Mouse (Mus musculus) retina, postnatal 1 day (tissue): Measurements from ENCODE around the gene Mmp2.
A peak's percentile ranks its signal among the peaks of the same experiment; 100 is the strongest.
"Not testable (repeated sequence)": the region's sequence is repeated elsewhere in the genome, so short reads cannot be mapped to it uniquely, and the experiment has no call there.

Experiments used
- DNase-seq: peaks from one replicate; pipeline ENCODE4 v3.0.0-alpha.2; 2012

Gene Mmp2

DNA sequence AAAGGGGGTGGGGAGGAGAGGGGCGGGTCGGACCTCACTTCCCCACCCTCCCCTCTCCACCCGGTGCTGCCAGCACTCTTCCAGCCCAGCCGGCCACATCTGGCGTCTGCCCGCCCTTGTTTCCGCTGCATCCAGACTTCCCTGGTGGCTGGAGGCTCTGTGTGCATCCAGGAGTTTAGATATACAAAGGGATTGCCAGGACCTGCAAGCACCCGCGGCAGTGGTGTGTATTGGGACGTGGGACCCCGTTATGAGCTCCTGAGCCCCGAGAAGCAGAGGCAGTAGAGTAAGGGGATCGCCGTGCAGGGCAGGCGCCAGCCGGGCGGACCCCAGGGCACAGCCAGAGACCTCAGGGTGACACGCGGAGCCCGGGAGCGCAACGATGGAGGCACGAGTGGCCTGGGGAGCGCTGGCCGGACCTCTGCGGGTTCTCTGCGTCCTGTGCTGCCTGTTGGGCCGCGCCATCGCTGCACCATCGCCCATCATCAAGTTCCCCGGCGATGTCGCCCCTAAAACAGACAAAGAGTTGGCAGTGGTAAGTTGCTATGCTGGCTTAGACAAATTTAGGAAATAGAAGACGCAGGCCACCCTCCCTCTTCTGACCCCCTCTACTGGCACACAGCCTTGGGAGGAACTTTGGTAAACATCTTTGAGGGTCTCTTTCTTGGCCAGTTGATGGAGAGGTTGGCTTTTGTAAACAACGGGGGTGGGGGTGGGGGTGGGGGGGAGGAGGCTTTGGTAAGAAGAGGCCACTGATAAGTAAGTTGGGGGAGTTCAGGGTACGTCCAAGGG, at the start of gene Mmp2:
Gene Mmp2 (plus strand): TSS at position 49 of the 792 bp plus-strand sequence.
- peak; percentile 43 for DNase-seq

DNA sequence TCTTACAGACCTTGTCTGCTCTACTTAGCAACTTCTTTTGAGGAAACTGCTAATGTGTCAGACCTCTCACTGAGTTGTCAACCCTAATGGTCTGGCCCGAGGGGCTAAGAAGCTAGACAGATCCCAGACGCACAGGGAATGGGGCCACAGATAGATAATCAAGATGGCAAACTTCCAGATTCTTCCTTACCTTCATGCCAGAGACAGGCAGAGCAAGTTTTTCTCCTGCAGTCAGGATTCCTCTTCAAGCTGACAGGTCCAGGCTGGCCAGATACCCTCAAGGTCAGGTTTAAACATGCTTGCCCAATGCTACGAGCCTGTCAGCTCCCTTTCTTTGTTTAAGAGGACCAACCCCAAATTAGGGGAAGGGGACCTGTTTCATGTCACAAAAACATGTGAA, 46.1 kb upstream of the Mmp2 start:
- DNase-seq = no peak

DNA sequence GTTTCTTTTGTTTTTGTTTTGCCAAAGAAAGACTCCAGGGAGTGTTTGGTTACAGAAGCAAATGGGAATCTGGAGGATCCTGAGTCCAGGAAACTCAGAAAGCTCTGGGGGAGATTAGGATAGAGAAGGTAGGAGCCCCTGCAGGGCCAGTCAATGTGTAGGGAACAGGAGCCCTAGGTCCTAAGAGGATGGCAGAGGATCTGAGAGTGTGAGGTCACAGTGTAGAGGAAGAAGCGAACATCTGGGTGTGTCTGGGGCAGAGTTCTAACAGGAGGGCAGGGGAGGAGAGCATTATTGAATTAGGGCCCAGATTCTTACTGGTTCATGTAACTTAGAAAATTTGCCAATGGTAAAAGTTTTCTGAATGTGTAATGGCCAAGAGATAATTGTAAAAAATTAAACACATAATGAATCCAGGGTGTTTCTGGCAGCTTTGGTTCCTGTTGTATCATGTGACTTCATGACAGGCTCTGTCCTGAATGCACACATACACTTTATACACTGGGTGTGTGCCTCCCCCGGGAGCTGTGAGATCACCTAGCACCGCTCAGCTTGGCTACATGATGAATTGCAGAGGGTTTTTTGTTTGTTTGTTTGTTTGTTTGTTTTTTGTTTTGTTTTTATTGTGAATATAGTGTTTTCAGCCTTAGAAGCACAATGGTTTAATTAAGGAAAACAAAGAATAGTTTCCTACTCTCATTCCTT, 43.0 kb upstream of the Mmp2 start:
- no peak for DNase-seq

DNA sequence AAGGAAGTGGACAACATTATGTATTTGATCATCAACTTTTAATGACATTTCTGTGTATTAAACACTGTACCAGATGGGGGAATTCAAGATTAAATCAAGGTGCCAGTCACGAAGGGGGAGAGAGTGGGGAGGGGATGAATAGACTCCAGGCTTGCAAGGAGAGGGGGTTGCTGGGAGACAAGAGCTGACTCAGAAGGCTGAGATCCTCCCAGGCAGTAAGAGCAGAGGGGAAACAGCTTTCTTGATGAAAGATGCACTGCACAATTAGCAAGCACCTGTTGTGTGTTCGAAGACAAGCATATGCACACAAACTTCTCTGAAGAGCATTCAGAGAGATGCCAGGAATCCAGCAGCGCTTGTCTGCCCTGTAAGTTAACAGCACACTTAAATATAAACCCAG, 36.3 kb upstream of the Mmp2 start:
- DNase-seq = no peak

DNA sequence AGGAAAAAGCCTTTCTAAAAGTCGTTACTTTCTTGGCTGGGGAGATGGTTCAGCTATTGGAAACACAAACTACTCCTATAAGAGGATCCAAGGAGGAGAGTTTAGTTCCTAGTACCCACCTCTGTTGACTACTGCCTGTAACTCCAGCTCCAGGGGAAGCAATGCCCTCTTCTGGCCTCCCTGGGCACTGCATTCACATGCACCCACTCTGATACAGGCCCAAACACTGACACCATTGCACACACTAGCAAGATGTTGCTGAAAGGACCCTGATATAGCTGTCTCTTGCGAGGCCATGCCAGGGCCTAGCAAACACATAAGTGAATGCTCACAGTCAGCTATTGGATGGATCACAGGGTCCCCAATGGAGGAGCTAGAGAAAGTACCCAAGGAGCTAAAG, 35.1 kb upstream of the Mmp2 start:
- not testable (repeated sequence) for DNase-seq

DNA sequence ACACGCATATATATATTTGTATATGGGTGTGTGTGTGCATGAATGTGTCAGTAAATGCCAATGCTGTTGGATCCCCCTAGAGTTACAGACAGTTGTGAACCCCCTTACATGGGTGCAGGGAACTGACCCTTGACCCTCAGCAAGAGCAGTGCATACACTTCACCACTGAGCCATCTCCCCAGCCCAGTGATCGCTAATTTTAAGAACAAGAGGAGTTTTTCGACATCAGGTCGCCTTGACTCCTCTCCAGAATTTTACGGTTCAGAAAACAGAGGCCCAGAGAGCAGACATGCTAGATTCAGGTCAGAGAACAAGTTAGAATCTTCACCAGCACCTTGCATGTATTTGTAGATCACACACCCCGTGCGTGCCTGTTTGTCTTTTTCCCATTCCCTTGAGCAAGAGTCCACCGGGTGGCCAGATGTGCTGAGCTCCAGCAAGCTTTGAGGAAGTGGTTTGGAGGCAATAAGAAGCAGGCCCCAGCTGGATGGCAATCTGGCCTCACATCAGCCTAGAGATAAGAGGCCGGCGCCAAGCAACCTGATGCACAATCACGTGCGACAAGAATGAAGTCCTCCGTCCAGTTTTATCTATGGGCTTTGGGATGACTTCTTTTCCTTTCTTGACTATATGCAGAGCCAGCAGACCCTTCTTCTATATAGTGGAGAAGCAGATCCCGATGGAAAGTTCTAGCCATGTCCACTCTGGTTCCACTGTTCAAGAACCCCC, 33.1 kb upstream of the Mmp2 start:
- DNase-seq = no peak

DNA sequence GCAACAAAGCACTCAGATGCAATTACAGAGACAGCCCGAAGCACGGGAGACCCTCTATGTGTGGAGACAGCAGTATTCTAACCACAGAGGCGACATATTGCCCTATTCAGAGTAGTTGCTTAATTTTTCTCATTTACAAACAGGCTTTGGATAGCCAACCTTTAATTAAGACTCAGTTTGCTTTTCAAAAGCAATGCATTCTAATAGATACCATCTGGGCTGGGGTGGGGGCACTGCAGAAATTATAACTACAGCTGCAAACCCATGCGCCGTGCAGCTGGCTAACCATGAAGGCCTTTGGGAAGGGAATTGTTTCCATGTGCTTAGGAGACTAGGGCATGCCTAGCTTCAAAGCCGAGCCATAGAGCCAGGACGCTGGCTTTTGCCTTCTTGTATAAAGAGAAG, 29.6 kb upstream of the Mmp2 start:
- no peak for DNase-seq

DNA sequence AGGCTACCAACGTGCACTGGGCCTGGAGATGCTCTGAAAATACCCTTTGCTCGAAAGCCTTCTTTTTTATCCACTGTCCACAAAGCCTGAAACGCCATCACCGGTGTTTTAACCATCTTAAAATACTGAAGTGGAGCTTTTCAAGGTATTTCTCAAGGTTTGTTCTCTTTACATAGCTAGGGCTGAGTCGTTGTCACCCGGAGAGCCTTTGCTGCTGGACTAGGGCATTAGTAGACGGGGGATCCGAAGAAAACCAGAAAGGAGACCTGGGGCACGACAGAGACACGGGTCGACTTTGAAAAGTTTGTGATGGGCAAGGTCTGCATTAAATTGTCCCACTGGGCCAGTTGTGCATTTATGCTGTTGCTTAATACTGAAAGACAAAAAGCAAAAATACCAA, 27.7 kb upstream of the Mmp2 start:
- DNase-seq = no peak

DNA sequence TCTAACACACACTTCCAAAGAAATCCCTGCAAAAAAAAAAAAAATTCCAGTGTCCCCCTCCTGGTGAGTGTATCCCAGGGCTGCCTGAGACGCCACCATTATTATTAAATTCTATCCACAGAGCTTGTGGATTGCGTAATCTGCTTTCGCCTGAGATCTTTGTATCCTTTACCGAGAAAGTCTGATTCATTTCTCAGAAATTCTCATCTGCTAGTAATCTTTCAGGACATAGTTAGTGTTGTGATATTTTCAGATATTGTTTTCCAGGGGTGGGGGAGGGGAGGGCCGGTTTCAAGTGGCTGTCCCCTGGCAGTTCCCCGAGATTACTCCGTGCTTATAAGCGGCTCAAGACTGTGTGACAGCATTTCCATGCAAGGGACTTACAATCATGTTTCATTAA, 25.9 kb upstream of the Mmp2 start:
- DNase-seq = peak; percentile 82

DNA sequence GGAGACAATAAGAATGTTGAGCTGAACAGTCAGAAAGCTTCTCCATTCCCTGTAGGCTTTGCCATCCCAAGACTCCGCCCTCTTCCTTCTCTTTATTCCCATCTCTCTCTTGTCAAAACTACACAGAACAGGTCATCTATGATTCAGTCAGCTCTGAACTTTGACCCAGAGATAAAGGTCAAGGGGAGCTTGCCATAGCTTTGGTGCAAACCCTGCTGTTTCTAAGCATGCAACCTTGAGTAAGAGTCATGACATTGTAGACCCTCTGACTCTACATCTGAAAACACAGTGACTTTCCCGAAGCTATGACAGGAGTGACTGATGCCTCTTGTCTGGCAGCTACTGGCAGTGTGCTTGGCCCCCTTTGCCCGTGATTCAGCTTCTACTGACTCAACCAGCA, 24.5 kb upstream of the Mmp2 start:
- no peak for DNase-seq

DNA sequence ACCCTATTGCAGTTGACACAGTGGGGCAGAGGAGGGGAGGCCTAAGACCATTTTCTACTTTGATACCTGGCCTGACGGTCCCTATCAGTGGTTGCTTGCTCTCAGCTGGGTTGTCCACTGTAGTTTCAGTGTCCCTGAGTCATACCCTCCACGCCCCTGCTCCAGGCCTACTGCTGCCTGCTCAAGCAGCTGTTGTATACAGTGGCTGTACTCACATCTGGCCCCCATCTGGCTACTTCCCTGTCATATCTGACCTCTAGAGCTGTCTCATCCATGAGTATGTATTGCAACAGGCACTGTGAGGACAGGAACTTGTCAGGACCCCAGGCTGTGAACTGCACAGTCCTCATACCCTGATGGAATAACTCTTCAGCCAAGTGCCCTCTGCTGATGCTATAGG, 14.3 kb upstream of the Mmp2 start:
- DNase-seq = no peak

DNA sequence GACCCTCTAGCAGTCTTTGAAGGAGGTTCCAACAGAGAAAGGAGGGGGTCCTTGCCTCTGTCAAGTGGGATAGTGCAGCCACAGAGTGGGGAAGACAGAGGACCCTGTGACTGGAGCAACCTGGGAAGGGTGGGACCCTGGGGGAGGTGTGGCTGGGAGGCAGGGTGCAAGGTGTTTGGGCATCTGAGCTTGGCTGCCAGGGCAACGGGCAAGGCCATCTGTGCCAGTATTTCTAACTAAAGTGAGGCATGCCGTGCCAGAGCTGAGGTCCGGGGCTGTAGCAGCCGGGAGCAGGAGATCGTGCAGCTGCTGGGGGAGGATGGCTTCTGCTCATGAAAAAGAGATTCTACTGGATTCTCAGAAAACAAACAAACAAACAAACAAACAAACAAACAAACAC, 11.4 kb upstream of the Mmp2 start:
- no peak for DNase-seq

DNA sequence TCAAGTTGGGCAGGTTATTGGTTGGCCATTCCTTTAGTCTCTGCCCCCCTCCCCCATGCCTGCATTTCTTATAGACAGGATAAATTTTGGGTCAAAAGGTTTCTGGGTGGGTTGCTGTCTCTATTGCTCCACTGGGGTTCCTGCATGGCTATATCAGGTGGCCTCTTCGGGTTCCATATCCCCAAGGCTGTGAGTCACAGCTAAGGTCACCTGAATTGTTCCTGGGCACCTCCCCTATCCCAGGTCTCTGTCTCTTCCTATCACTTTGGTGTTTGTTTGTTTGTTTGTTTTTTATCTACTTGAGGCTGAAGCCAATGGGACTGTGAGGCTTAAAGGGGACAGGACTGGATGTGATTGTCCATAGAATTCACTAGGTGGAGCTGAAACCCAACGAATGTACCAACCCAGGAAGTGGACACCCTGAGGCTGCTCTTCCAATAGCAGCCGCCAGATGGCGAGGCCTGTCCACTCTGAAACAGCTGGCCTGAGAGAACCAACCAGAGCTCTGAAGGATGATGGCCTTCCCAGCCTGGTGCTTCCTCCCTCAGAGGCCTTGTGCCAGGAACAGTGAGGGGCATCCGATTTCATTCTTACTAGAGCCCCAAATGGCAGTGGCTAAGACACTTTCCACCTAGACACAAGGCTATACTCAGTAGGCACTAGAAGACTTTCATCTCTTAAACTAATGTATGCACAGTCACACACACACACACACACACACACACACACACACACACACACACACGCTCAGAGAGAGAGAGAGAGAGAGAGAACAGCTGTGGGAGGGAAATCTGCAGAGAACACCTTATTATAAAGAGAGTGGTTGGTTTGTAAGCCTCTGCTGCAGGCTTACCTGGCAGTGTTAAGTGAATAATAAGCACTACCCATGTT, 8.9 kb upstream of the Mmp2 start:
- DNase-seq = peak; percentile 94

DNA sequence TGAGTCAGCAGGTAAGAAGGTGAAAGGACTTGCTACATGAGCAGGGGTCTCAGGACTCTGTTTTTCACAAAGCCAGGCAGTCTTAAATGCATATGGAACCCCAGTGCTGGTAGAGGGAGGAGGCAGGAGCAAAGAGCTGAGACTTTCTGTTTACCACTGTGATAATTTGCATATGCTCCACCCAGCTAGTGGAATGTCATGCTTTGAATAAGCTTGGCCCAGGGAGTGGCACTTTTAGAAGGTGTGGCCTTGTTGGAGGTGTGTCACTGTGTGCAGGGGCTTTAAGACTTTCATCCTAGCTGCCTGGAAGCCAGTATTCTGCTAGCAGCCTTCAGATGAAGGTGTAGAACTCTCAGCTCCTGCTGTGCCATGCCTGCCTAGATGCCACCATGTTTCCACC, 5.9 kb upstream of the Mmp2 start:
- DNase-seq = no peak

DNA sequence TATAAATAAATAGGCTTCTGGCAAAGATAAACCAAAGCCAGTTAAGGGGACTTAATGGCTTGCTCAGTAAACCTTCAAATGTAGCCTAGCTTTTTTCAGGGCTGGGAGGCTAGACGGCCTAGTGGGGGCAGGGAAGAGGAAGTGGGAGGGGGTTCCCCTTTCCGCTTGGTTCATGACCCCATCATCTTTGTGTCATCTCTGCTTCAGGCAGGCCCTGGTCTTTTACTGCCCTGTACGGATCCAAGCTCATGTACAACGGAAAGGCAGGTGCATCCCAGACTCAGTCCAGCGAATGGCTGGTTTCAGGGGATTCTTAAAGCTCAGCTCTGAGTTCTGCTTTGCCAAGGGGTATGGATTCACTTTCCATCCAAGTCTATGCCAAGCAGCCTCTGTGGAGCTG, 4.7 kb upstream of the Mmp2 start:
- no peak for DNase-seq

DNA sequence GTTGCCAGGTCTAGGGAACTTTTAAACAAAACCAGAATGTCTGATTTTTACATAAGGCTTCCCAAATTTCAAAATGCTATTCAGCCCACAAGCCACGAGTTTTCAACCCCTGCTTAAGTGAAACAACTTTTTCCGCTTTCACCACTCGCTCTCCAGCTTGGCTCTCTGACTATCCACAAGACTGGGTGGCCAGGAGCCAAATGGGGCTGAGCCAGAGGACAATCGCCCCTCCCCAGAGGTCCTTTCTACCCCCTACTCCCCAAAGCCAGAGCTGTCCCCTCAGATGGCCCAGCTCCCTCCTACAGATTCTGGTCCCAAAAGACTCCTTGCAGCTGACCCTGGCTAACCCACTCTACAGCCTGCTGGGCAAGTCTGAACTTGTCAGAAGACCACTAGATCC, 1.1 kb upstream of the Mmp2 start:
- DNase-seq = no peak

DNA sequence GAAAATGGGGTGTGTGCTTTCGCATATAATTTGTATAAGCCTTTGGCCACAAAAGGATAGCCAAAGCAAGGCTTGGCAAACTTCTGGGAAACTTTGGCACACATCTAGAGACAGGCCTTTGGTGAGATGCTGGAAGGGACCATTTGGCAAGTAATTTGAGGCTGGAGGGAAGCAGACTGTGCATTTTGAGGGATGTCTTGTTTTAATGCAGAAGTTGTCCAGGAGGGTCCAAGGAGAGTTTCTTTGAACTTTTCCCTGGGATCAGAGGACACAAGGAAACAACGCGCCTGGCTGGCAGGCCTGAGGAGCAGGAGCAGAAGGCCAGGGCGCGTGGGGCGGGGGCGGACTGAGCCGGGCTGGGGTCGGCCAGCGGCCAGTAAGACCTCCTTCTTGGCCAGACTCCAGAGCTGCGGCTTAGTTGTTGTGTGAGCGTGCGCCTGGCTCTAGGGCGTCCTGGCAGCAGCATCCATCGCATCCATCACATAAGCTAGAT, 1.2 kb downstream of the Mmp2 start:
- DNase-seq = peak; percentile 56

DNA sequence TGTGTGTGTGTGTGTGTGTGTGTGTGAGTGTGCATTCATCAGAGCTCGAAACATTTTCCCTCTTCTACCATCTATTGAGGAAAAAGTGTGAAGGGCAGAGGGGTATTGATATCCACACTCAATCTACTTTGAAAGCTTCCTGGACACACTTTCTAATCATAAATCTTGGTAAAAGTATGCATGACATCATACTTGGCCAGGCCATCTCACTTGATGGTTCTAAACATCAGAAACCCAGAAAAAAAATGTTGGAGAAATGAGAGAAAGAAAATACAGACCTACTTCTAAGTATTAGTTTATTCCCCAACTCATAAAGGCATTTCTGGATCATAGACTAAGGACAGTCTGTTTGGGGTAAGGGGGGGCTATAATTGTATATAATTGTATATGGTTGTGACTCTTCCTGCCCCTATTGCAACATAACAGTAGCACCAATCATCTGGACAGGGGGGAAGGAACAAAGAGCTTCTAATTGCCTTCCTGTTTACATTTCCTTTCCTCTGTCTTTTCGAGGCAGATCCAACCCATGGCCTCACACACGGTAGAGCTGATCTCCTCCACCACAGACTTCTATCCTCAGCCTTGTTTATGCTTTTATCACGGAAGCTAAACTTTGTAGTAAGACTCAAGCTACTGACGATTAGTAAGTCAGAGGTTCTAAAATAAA, 7.1 kb downstream of the Mmp2 start:
- no peak for DNase-seq

DNA sequence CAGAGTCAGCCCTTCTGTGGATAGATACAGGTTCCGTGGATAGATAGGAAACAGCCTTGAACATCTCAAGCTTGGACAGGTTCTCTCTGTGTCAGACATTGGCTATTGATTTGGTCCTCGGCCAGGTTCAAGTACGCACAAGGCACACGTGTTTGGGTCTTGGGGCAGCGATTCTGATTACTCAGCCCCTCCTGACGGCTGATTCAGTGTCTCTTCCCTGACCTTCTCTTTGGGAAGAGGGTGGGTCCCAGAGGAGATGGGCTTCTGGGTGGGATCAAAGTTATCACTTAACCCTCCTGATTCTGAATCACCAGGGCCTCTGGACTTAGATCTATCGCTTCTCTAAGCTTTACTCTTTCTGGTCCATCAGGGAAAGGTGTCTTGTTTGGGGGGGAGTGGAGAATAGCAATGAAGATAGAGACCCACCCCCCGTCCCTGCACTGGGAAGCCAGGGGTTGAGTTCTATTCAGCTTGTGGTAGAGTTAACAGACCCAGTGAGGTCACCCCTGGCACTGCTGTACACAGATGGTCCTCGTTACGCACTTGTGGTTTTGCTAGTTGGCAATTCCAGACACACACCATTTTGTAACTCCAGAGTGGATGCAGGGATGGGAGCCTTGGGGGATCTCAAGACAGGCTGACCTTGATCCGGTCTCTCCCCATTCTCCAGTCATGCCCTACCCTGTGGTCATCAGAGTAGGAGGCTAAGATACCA, 7.9 kb downstream of the Mmp2 start:
- DNase-seq = no peak

DNA sequence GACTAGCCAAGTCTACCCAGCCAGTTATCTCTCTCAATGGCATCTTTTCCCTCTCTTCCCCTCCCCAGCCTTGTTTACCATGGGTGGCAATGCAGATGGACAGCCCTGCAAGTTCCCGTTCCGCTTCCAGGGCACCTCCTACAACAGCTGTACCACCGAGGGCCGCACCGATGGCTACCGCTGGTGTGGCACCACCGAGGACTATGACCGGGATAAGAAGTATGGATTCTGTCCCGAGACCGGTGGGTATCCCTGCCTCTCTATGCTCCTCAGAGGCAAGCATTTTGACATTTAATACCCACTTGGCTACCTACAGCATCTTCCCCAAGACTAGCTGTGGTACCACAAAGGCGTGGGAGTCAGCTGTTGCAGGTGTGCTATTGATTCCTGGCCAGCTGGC, 8.8 kb downstream of the Mmp2 start:
- DNase-seq = no peak

DNA sequence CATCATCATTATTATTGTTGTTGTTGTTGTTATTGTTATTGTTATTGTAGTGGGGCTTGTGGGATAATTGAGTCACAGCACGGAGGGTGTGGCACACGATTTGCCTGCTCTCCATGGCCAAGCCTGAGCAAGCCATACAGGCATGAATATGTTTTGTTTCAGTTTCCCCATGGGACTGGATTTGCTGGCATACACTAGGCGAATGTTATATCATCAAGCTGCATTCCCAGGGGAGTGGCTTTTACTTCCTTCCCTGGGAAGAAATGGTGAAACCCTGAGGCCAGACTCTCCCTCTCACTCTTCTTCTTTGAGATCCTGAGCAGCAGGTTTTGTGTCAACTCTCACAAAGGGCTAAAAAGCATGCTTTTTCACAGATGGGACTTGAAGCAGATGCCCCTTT, 11.5 kb downstream of the Mmp2 start:
- no peak for DNase-seq

DNA sequence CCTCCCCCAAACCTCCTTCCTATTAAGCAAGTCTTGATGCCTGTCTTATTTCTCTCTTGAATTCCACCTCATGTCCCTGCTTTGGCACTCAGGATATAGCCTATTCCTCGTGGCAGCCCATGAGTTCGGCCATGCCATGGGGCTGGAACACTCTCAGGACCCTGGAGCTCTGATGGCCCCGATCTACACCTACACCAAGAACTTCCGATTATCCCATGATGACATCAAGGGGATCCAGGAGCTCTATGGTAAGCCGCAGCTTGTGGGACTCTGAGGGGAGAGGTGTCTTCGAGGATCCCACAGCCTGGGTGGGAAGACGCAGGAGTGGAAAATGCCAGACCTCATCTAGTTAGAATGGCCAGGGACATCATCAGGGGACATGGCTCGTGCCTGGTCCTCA, 12.1 kb downstream of the Mmp2 start:
- DNase-seq = no peak
